8 mouse cellular contexts compared by ENCODE assay signal in the genomic region with DNA sequence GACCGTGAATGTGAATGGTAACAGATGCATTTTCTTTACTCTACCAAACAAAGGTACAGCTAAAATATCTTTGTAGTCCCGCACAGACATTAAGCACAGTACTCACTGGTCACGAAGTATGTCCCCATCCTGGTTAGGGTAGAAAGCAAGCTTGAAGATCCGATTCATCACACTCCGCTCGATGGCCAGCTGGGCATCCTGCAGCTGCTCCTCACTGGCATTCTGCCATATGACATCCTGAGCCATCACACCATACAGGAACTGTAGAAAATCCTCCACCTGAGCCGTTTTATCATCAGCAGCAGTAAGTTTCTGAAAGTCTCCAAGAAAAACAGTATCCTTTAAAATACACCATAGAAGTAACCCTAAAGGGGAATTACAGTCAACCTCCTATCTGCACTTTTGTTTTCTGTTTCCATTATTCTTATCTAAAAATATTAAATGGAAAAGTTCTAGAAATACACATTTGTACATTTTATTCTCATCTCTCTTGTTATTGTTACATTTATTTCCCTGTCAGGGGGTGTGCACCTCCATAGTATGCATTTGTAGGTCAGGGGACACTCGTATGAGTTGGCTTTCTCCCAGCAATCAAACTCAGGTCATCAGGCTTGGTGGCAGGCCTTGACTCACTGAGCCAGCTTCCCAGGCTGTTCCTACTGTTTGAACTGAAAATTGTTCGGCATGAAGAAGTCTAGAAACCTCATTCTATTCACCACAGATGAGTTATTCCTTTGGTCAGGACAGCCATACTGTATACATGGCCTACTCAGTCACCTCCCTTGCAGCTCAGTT.
"Had no signal": no experiment of that assay in that cellular context is flagged by ENCODE, and none has a peak within 500 bp of the region (broad histone marks: within the 10 kb centered on the region; RNA-seq: fewer than 3 reads in every experiment).

No protein-coding gene starts in this region.

- DNase-seq: kidney, adult 9 months; kidney, postnatal 36 days; layer of hippocampus, adult 9-11 months; layer of hippocampus, postnatal 36 days; lung, adult 18-20 months; right cerebral cortex, postnatal 14 days; thymus, adult 2 months; thymus, postnatal 36 days had no signal
